Mouse (Mus musculus): Measurements from ENCODE around the gene Bod1l. TPM values are rescaled to one million over a fixed set of nuclear protein-coding genes. Genes with fewer than 3 reads are reported as not detected.

The Bod1l gene
- polyA plus RNA-seq, 1 experiment, result 80.0 TPM

GRCm38 (mm10) chr5:41757338-41757737, 86.8 kb downstream of the Bod1l start:
- Histone ChIP-seq H3K4me1 (ENCODE audit: control insufficient read depth, insufficient read depth, low read length) (0 out of 2 replicates have a peak, but pooled peaks cover 5% of the 10 kb centered on the region), H3K4me3 (ENCODE audit: insufficient read depth, low read depth, low read length) (no peak overlapping the region), H3K27ac (ENCODE audit: insufficient read depth, low read depth, low read length) (no peak overlapping the region)
- WGBS, result 20% methylated on average over 5 of the region's 5 CpGs
- TF ChIP-seq CTCF (IDR thresholded peaks at IDR 0.05; ENCODE audit: insufficient read depth, low read depth, low read length) (no peak), POLR2A (IDR thresholded peaks at IDR 0.05; ENCODE audit: insufficient read depth, low read depth, low read length) (no peak)

DNA sequence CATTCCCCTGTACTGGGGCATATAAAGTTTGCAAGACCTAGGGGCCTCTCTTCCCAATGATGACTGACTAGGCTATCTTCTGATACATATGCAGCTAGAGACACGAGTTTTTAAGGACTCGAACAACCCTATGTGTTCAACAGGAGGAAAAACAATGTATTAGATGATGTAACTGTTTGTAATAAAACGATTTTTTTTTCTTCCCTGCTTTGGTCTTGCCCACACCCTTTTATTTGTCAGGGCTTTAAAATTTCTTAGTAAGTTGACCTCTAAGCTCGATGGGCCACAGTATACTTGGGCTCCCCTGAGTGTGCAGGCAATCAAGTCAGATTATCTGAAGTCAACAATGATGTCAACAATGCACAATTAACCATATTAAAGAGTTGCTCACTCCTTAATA, 87.7 kb downstream of the Bod1l start:
- 11% methylated on average over 4 of the region's 4 CpGs for WGBS
- TF ChIP-seq CTCF (IDR thresholded peaks at IDR 0.05; ENCODE audit: insufficient read depth, low read depth, low read length), result no peak
- TF ChIP-seq POLR2A (IDR thresholded peaks at IDR 0.05; ENCODE audit: insufficient read depth, low read depth, low read length), result no peak
- no peak overlapping the region for H3K27ac ChIP-seq (ENCODE audit: insufficient read depth, low read depth, low read length)

DNA sequence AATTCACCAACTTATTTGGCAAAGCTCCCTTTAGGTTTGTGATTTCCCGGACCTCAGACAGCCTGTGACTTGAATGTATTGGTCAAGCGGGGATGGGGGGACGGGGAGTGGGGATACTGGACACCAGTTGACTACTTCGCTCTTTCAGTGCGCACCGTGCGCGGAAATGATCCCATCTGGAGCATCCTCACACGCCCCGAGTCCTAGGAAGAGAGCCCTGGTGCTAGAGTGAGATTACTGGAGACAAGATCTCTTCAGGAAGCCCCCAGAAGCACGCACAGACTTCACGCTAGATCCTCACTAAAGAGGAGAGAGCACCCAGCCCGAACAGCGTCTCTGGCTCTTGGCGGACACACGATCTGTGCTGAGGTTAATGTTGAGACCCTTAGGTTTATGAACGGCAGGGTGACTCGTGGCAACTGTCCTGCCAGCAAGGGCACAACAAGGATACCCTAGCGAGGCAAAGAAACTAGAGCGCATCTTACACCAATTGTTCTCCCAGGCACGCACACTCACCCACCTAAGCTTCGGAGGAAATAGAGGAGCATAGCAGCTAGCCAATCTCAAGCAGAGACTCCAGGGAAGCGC, 88.6 kb downstream of the Bod1l start:
- Histone ChIP-seq H3K4me3 (ENCODE audit: insufficient read depth, low read depth, low read length) (no peak overlapping the region), H3K4me1 (ENCODE audit: control insufficient read depth, insufficient read depth, low read length) (0 out of 2 replicates have a peak, but pooled peaks cover 5% of the 10 kb centered on the region), H3K27ac (ENCODE audit: insufficient read depth, low read depth, low read length) (no peak overlapping the region)
- TF ChIP-seq CTCF (IDR thresholded peaks at IDR 0.05; ENCODE audit: insufficient read depth, low read depth, low read length) (no peak), POLR2A (IDR thresholded peaks at IDR 0.05; ENCODE audit: insufficient read depth, low read depth, low read length) (no peak)
- 3% methylated on average over 23 of the region's 23 CpGs for WGBS

More for the DNA sequence above, 87.7 kb downstream of the Bod1l start:
- 0 out of 2 replicates have a peak, but pooled peaks cover 5% of the 10 kb centered on the region for H3K4me1 ChIP-seq (ENCODE audit: control insufficient read depth, insufficient read depth, low read length)
- H3K4me3 ChIP-seq (ENCODE audit: insufficient read depth, low read depth, low read length), result no peak overlapping the region

GRCm38 (mm10) chr5:41754836-41755235, 89.3 kb downstream of the Bod1l start:
- 4% methylated on average over 16 of the region's 16 CpGs for WGBS
- TF ChIP-seq CTCF (IDR thresholded peaks at IDR 0.05; ENCODE audit: insufficient read depth, low read depth, low read length), result no peak
- TF ChIP-seq POLR2A (IDR thresholded peaks at IDR 0.05; ENCODE audit: insufficient read depth, low read depth, low read length), result no peak
- no peak overlapping the region for H3K4me3 ChIP-seq (ENCODE audit: insufficient read depth, low read depth, low read length)

DNA sequence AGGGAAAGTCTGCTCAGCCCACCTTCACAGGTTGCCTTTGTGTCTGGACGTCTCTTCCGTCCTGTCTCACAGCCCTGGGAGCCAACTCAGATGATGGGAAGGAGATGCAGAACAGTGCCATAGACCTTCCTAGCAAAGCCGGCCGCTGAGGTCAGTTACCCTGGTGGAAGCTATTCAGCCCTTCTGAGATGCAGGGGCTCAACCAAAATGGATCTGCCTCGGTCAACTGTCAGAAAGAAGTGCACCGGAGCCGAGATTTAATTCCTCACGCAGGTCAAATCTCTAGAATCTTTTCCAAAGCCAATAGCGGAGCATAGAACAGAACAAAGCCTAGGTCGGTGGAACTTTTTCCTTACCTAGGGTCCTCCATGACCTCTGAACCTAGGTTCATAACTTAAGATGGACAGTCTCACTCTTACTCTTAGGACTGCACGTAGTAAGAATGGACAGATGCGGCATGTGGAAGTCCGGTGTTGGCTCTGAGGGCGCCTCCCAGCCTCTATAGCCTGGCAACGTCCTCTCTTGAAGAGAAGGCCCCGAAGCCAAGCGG, 89.8 kb downstream of the Bod1l start:
- Histone ChIP-seq H3K27ac (ENCODE audit: insufficient read depth, low read depth, low read length) (no peak overlapping the region), H3K4me1 (ENCODE audit: control insufficient read depth, insufficient read depth, low read length) (0 out of 2 replicates have a peak, but pooled peaks cover 5% of the 10 kb centered on the region), H3K4me3 (ENCODE audit: insufficient read depth, low read depth, low read length) (no peak overlapping the region)
- WGBS, result 4% methylated on average over 17 of the region's 17 CpGs
- TF ChIP-seq CTCF (IDR thresholded peaks at IDR 0.05; ENCODE audit: insufficient read depth, low read depth, low read length), result no peak
- no peak for TF ChIP-seq POLR2A (IDR thresholded peaks at IDR 0.05; ENCODE audit: insufficient read depth, low read depth, low read length)

More at GRCm38 (mm10) chr5:41754836-41755235, 89.3 kb downstream of the Bod1l start:
- H3K27ac ChIP-seq (ENCODE audit: insufficient read depth, low read depth, low read length), result no peak overlapping the region
- H3K4me1 ChIP-seq (ENCODE audit: control insufficient read depth, insufficient read depth, low read length), result 0 out of 2 replicates have a peak, but pooled peaks cover 5% of the 10 kb centered on the region

DNA sequence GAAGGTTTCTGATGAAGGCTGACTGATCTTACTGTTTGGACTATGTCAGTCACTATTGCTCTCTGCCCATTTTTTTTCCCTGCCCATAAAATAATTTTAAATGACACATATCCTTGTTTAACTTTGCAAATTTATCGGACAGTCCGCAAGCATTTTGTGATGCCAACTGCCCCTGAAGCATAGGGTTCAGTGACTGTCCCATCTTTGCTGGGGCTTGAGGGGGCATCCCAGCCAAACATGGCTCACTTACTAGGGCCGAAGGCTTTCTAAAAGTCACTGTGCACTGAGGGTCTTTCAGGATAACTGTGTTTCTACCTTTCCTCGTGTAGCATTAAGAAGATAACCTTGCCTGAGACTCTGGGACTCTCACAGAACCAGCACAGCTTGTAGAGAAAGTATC, 91.4 kb downstream of the Bod1l start:
- no peak overlapping the region for H3K4me3 ChIP-seq (ENCODE audit: insufficient read depth, low read depth, low read length)
- 0 out of 2 replicates have a peak, but pooled peaks cover 5% of the 10 kb centered on the region for H3K4me1 ChIP-seq (ENCODE audit: control insufficient read depth, insufficient read depth, low read length)
- H3K27ac ChIP-seq (ENCODE audit: insufficient read depth, low read depth, low read length), result no peak overlapping the region
- 27% methylated on average over 4 of the region's 4 CpGs for WGBS
- TF ChIP-seq CTCF (IDR thresholded peaks at IDR 0.05; ENCODE audit: insufficient read depth, low read depth, low read length) (no peak), POLR2A (IDR thresholded peaks at IDR 0.05; ENCODE audit: insufficient read depth, low read depth, low read length) (no peak)

DNA sequence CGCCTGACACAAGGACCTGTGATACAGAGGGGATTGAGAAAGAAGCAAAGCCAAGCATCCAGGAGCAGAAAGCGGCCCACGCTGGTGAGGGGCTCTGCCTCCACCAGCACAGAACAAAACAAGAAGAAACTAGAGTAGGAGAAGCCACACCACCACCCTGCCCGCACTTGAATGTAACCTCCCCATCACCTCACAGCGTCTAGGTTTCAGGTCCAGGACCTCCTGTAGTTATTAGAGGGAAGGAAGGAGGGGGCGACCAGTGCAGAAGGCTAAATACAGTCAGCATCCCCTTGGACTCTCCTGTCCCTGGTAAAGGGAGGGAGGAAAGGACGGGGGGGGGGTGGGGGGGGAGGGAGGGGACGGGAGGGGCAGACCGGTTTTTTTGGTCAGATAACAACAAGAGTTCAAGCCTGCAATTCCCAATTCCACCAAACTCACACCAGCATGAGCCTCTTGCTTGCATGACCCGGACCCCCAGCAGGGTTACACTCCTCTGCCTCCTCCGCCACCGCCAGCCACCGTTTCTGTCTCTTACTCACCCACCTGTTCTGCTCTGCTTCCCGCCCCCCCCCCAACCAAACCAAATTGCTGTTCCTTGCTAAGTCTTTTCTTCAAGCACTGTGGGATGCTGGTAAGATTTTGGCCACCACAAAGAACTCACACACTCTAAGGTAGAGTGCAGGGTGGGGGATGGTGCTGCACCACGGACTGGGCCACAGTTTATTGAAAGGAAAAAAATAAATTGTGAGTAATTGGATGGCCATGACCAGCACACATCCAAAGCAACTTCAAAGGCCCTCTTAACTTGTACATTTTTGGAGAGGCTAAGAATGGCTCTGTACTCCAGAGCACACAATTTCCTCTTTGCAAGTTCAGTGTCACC, 99.0 kb downstream of the Bod1l start:
- TF ChIP-seq CTCF (IDR thresholded peaks at IDR 0.05; ENCODE audit: insufficient read depth, low read depth, low read length), result no peak
- TF ChIP-seq POLR2A (IDR thresholded peaks at IDR 0.05; ENCODE audit: insufficient read depth, low read depth, low read length), result no peak
- Histone ChIP-seq H3K4me3 (ENCODE audit: insufficient read depth, low read depth, low read length) (no peak overlapping the region), H3K4me1 (ENCODE audit: control insufficient read depth, insufficient read depth, low read length) (no peaks in the 10 kb centered on the region), H3K27ac (ENCODE audit: insufficient read depth, low read depth, low read length) (no peak overlapping the region)
- 22% methylated on average over 14 of the region's 15 CpGs for WGBS

DNA sequence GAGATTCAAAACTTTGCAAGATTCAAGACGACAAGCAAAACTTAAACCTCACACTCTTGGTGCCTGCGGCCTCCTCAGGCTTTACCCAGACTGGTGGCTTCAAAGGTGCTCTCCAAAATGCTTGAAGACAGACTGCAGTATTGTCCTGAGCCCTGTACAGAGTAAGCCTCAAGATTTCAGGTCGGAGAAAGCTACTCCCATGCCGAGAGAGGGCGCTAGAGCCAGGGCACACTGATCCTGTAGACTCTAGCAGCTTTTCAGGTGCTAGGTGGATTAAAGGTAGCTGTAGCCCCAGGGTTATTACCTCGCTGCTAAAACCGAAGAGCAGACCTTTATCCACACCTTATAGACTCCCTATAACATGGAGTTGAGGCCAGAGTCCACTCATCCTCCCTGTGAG, 99.9 kb downstream of the Bod1l start:
- TF ChIP-seq CTCF (IDR thresholded peaks at IDR 0.05; ENCODE audit: insufficient read depth, low read depth, low read length), result no peak
- no peak for TF ChIP-seq POLR2A (IDR thresholded peaks at IDR 0.05; ENCODE audit: insufficient read depth, low read depth, low read length)
- 29% methylated on average over 7 of the region's 7 CpGs for WGBS
- Histone ChIP-seq H3K27ac (ENCODE audit: insufficient read depth, low read depth, low read length) (no peak overlapping the region), H3K4me1 (ENCODE audit: control insufficient read depth, insufficient read depth, low read length) (no peaks in the 10 kb centered on the region), H3K4me3 (ENCODE audit: insufficient read depth, low read depth, low read length) (no peak overlapping the region)

DNA sequence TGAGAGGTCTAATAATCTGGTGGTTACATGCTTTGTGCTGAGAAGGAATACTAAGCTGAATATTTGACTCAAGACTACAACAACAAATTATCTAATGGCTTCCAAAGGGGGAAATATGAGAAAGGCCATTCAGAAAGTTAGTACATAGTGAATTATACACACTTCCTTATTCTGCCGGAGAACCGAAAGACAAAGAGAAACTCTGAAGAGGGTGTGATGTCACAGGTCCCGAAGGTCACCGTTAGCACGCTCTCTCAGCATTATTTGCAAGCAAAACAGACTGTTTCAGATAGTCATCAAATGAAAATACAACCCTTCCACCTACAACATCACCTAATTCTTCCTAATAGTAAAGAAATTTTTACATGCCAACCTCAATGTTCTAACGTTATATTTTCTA, 105.3 kb downstream of the Bod1l start:
- no peak for TF ChIP-seq CTCF (IDR thresholded peaks at IDR 0.05; ENCODE audit: insufficient read depth, low read depth, low read length)
- TF ChIP-seq POLR2A (IDR thresholded peaks at IDR 0.05; ENCODE audit: insufficient read depth, low read depth, low read length), result no peak
- Histone ChIP-seq H3K4me3 (ENCODE audit: insufficient read depth, low read depth, low read length) (no peak overlapping the region), H3K27ac (ENCODE audit: insufficient read depth, low read depth, low read length) (no peak overlapping the region), H3K4me1 (ENCODE audit: control insufficient read depth, insufficient read depth, low read length) (no peaks in the 10 kb centered on the region)
- 83% methylated on average over 6 of the region's 6 CpGs for WGBS

Other genes with a start within 250 kb of the Bod1l start
- not detected in 2 replicates for gene Rab28, start 136.2 kb downstream of the Bod1l start, polyA plus RNA-seq (2012; ENCODE audit: insufficient read depth, insufficient read length, low replicate concordance, missing spikeins)
- not detected in 2 replicates for gene Nkx3-2, start 79.8 kb downstream of the Bod1l start, polyA plus RNA-seq (2012; ENCODE audit: insufficient read depth, insufficient read length, low replicate concordance, missing spikeins)
- gene Gm16223, start 223.6 kb upstream of the Bod1l start, polyA plus RNA-seq (2012; ENCODE audit: insufficient read depth, insufficient read length, low replicate concordance, missing spikeins), result not detected in 2 replicates